Mouse (Mus musculus) testis, adult 2 months (tissue): Measurements from ENCODE around the gene Elk3. TPM values are rescaled to one million over a fixed set of nuclear protein-coding genes. Genes with fewer than 3 reads are reported as not detected.

Experiments
- H3K27ac ChIP-seq: fragments of 200-500 bp; 2 replicates; pipeline ENCODE4 v1.5.1; 2012; ENCODE audit warnings: low read depth, low read length; ENCODE audit not compliant: control insufficient read depth, insufficient read depth
- H3K27me3 ChIP-seq: fragments of 200-500 bp; 2 replicates; pipeline ENCODE4 v1.6.1; 2012; ENCODE audit warnings: mild to moderate bottlenecking, low read length, moderate library complexity; ENCODE audit not compliant: control insufficient read depth, insufficient read depth
- H3K36me3 ChIP-seq: fragments of 200-500 bp; 2 replicates; pipeline ENCODE4 v1.6.1; 2012; ENCODE audit warnings: mild to moderate bottlenecking, low read length; ENCODE audit not compliant: control insufficient read depth, insufficient read depth
- H3K4me1 ChIP-seq: fragments of 200-500 bp; 2 replicates; pipeline ENCODE4 v1.6.1; 2012; ENCODE audit warnings: low read length; ENCODE audit not compliant: control insufficient read depth, insufficient read depth
- H3K4me3 ChIP-seq: fragments of 200-500 bp; 2 replicates; pipeline ENCODE4 v1.5.1; 2012; ENCODE audit warnings: low read depth, mild to moderate bottlenecking, low read length, moderate library complexity, mixed read lengths; ENCODE audit not compliant: control insufficient read depth
- CTCF ChIP-seq: fragments of 200-500 bp; IDR thresholded peaks from 2 replicates; pipeline ENCODE4 v1.5.1; 2012; ENCODE audit warnings: low read depth, mild to moderate bottlenecking, inconsistent platforms, low read length, moderate library complexity; ENCODE audit not compliant: control insufficient read depth, insufficient read depth, insufficient replicate concordance
- POLR2A ChIP-seq: fragments of 200-500 bp; IDR thresholded peaks from 2 replicates; pipeline ENCODE4 v1.6.1; 2012; ENCODE audit warnings: low read depth, mild to moderate bottlenecking, inconsistent platforms, low read length, moderate library complexity; ENCODE audit not compliant: control insufficient read depth
- polyA plus RNA-seq: library from polyadenylated mRNA; depleted of rRNA; stranded (reverse); fragments of >200 nt; gene quantifications from 2 replicates; pipeline ENCODE4 v1.2.3, GENCODE M21; 2012

Gene Elk3
- polyA plus RNA-seq, 1 experiment, result 2.2 TPM

GRCm38 (mm10) chr10:93306367-93306766 lies 4.6 kb downstream of the Elk3 start:
- no peak overlapping the region for H3K27ac ChIP-seq
- H3K4me3 ChIP-seq, result no peak overlapping the region
- no peak for TF ChIP-seq CTCF
- TF ChIP-seq POLR2A, result no peak
- no peaks in the 10 kb centered on the region for H3K27me3 ChIP-seq
- no peaks in the 10 kb centered on the region for H3K36me3 ChIP-seq
- H3K4me1 ChIP-seq, result peaks cover 10% of the 10 kb centered on the region

GRCm38 (mm10) chr10:93305946-93306345 lies 5.0 kb downstream of the Elk3 start:
- Histone ChIP-seq H3K27ac (no peak overlapping the region), H3K4me1 (peaks cover 10% of the 10 kb centered on the region), H3K36me3 (no peaks in the 10 kb centered on the region), H3K27me3 (no peaks in the 10 kb centered on the region), H3K4me3 (no peak overlapping the region)
- no peak for TF ChIP-seq CTCF
- TF ChIP-seq POLR2A, result no peak

- Histone ChIP-seq H3K27me3 (no peaks in the 10 kb centered on the region), H3K27ac (no peak overlapping the region), H3K4me3 (no peak overlapping the region), H3K36me3 (no peaks in the 10 kb centered on the region), H3K4me1 (no peaks in the 10 kb centered on the region)
- TF ChIP-seq CTCF (no peak), POLR2A (no peak)
These were observed 7.7 kb downstream of the Elk3 start for GRCm38 (mm10) chr10:93303231-93303630.

- no peak overlapping the region for H3K27ac ChIP-seq
- no peak for TF ChIP-seq CTCF
- TF ChIP-seq POLR2A, result no peak
- H3K36me3 ChIP-seq, result no peaks in the 10 kb centered on the region
- no peaks in the 10 kb centered on the region for H3K4me1 ChIP-seq
- no peaks in the 10 kb centered on the region for H3K27me3 ChIP-seq
- H3K4me3 ChIP-seq, result no peak overlapping the region
These were observed 9.1 kb downstream of the Elk3 start for GRCm38 (mm10) chr10:93301831-93302230.

- no peaks in the 10 kb centered on the region for H3K27me3 ChIP-seq
- H3K4me1 ChIP-seq, result no peaks in the 10 kb centered on the region
- H3K4me3 ChIP-seq, result no peak overlapping the region
- TF ChIP-seq POLR2A (no peak), CTCF (no peak)
- H3K27ac ChIP-seq, result no peak overlapping the region
- no peaks in the 10 kb centered on the region for H3K36me3 ChIP-seq
These were observed 12.7 kb downstream of the Elk3 start for GRCm38 (mm10) chr10:93298208-93298607.

DNA sequence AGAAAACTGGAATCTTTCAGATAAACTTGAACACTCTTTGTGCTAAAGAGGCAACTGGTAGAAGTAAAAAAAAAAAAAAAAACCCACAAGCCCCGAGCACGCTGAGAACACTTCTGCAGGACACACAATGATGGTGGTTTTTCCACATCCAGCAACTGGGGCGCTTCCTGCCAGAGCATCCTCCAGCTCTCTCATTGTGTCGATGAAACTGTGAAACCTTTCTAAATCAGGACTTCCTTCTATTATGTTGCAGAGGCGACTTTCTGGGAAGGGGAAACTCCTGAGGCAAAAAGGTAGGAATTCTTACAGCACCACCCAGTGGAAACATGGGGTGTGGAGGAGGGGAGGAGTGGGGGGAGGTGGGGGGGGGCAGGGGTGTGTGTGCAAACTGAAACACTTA lies 13.2 kb downstream of the Elk3 start:
- TF ChIP-seq CTCF, result no peak
- TF ChIP-seq POLR2A, result no peak
- H3K27ac ChIP-seq, result no peak overlapping the region
- H3K36me3 ChIP-seq, result no peaks in the 10 kb centered on the region
- H3K4me1 ChIP-seq, result no peaks in the 10 kb centered on the region
- no peak overlapping the region for H3K4me3 ChIP-seq
- H3K27me3 ChIP-seq, result no peaks in the 10 kb centered on the region

DNA sequence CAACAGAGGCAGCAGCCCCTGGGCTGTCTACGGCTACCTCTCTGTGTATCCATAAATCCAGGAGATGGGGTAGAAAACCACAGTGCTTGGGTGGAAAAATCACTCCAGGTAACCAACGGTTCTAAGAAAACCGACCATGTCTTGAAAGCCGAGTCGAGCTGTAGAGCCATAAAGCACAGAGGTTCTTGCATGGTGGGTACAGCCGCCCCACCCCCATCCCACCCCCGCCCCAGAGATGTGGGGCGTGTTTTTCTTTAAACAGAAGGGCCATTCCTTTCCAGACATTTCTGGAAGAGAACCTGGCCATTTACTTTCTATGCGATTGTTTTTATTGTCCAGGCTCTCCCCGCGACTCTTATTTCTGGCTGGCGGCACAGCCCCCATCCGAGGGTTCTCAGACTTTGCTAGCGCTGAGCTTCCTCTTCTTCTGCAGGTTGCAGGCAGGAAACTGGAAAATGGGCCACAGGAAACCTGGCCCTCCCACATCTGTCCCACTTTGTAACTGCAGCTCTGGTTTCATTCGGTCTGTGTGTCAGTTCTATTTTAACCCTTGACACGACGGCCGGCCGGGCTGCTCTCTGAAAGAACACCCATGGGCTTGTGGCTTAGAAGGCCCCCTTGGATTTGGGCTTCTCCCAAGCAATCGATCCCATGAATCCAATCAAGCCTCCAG lies 16.3 kb downstream of the Elk3 start:
- Histone ChIP-seq H3K27me3 (no peaks in the 10 kb centered on the region), H3K4me3 (no peak overlapping the region), H3K4me1 (no peaks in the 10 kb centered on the region), H3K27ac (no peak overlapping the region), H3K36me3 (no peaks in the 10 kb centered on the region)
- TF ChIP-seq POLR2A (no peak), CTCF (no peak)

GRCm38 (mm10) chr10:93293621-93294020 lies 17.3 kb downstream of the Elk3 start:
- TF ChIP-seq POLR2A (no peak), CTCF (no peak)
- H3K27ac ChIP-seq, result no peak overlapping the region
- no peak overlapping the region for H3K4me3 ChIP-seq
- H3K36me3 ChIP-seq, result no peaks in the 10 kb centered on the region
- no peaks in the 10 kb centered on the region for H3K27me3 ChIP-seq
- H3K4me1 ChIP-seq, result no peaks in the 10 kb centered on the region
